21 mouse cellular contexts compared by ENCODE assay signal in the genomic region with DNA sequence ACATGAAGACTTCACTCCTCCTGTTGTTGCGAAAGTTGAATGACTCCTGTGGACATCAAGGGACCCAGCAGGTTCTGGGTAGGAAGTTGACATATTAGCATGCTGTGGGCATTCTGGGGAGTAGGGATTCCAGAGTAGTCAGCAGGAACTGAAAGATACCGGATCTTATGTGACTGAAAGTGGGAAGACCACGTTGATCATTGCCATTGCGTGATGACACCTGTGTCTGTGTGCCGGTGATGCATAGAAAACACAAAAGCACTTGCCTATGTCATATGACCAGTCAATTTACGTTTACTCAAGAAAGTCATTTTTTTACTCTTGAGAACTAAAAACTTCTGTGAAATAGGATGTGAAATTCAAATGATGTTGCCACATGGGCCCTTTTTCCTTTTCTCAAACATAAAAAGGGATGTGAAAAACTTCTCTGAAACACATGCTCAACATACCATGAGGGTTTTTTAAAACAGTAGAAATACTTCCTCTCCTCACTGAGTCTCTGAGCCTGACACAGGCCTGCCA.
DNase-seq lines count a peak whose midpoint lies in the region; ATAC-seq and TF ChIP-seq lines count a peak whose summit lies in the region.
"Had no signal": no experiment of that assay in that cellular context is flagged by ENCODE, and none has a peak within 500 bp of the region (broad histone marks: within the 10 kb centered on the region; RNA-seq: fewer than 3 reads in every experiment).

No protein-coding gene starts in this region.

- H3K4me2 ChIP-seq in heart, embryonic 12.5 days: no peak overlapping the region
- no peak overlapping the region for H3K4me2 ChIP-seq in stomach, embryonic 16.5 days (ENCODE audit: low read depth, low read length)
- H3K4me2 ChIP-seq: hindbrain, embryonic 15.5 days; intestine, embryonic 15.5 days; liver, embryonic 11.5 days; midbrain, embryonic 15.5 days had no signal

- H3K4me3 ChIP-seq in heart, embryonic 12.5 days: no peak overlapping the region
- H3K4me3 ChIP-seq in spleen, adult 2 months (ENCODE audit: extremely low read depth, insufficient read depth, insufficient read length): no peak overlapping the region
- H3K4me3 ChIP-seq in stomach, embryonic 16.5 days (replicated peaks; ENCODE audit: low read length): no peak overlapping the region
- H3K4me3 ChIP-seq: gastrocnemius, adult 2 months; hindbrain, embryonic 15.5 days; intestine, embryonic 15.5 days; limb, embryonic 10.5 days; midbrain, embryonic 15.5 days had no signal

- ATAC-seq in heart, embryonic 12.5 days (ENCODE audit: insufficient number of reproducible peaks, low FRiP score): no peak
- no peak for ATAC-seq in stomach, embryonic 16.5 days (ENCODE audit: insufficient read depth, low FRiP score)
- ATAC-seq: forebrain, postnatal 0 days; intestine, embryonic 15.5 days; midbrain, embryonic 15.5 days had no signal

- H3K9ac ChIP-seq in heart, embryonic 12.5 days: no peak overlapping the region
- H3K9ac ChIP-seq in stomach, embryonic 16.5 days (ENCODE audit: low read length): no peak overlapping the region
- H3K9ac ChIP-seq: forebrain, postnatal 0 days; hindbrain, embryonic 15.5 days; intestine, embryonic 15.5 days; midbrain, embryonic 15.5 days had no signal

- peak; percentile 7 to 8 for DNase-seq in heart, adult 18-20 months
- DNase-seq in spleen, adult 2 months (ENCODE audit: low read depth in 1 of 2, low spot score in 2 of 2): peak; percentile 32 to 76
- DNase-seq in spleen, postnatal 10 days (ENCODE audit: low spot score in 2 of 2): no peak
- peak; percentile 48 to 61 for DNase-seq in monocyte, adult 2 months (ENCODE audit: low read depth in 1 of 2, low spot score in 2 of 2)
- DNase-seq in cerebellum, postnatal 36 days: no peak
- no peak for DNase-seq in layer of hippocampus, postnatal 25 days (ENCODE audit: extremely low spot score in 1 of 2, low spot score in 1 of 2)
- DNase-seq: cerebellum, adult 9-11 months; forebrain, postnatal 0 days; gastrocnemius, adult 2 months; kidney, adult 9 months; kidney, postnatal 36 days; lung, adult 2 months; retina, postnatal 1 day; thymus, adult 2 months had no signal

- no peak for TF ChIP-seq POLR2A in spleen, adult 2 months (IDR thresholded peaks at IDR 0.05; ENCODE audit: low read depth, low read length)

- TF ChIP-seq CTCF in spleen, adult 2 months (IDR thresholded peaks at IDR 0.05; ENCODE audit: extremely low read depth, insufficient read depth, insufficient read length, insufficient replicate concordance): no peak

- no peaks in the 10 kb centered on the region for H3K36me3 ChIP-seq in heart, embryonic 12.5 days
- H3K36me3 ChIP-seq in spleen, adult 2 months (ENCODE audit: control insufficient read depth, insufficient read depth, low read length): no peaks in the 10 kb centered on the region
- H3K36me3 ChIP-seq in stomach, embryonic 16.5 days (ENCODE audit: control insufficient read depth, insufficient read depth, low read length): no peaks in the 10 kb centered on the region
- H3K36me3 ChIP-seq: hindbrain, embryonic 15.5 days; intestine, embryonic 15.5 days; limb, embryonic 10.5 days; midbrain, embryonic 15.5 days had no signal

- WGBS in heart, embryonic 12.5 days: 87% methylated on average over 6 of the region's 6 CpGs
- 34% methylated on average over 6 of the region's 6 CpGs for WGBS in spleen, adult 2 months
- WGBS in stomach, embryonic 16.5 days: 87% methylated on average over 6 of the region's 6 CpGs

- no peaks in the 10 kb centered on the region for H3K4me1 ChIP-seq in heart, embryonic 12.5 days (replicated peaks)
- H3K4me1 ChIP-seq in spleen, adult 2 months (ENCODE audit: control insufficient read depth, insufficient read depth, insufficient read length): peaks cover 20% of the 10 kb centered on the region; the same call in 1 of the 2 replicates
- H3K4me1 ChIP-seq in stomach, embryonic 16.5 days (ENCODE audit: control insufficient read depth, insufficient read depth, low read length): no peaks in the 10 kb centered on the region
- H3K4me1 ChIP-seq: hindbrain, embryonic 15.5 days; intestine, embryonic 15.5 days; limb, embryonic 10.5 days; midbrain, embryonic 15.5 days had no signal

- no peaks in the 10 kb centered on the region for H3K9me3 ChIP-seq in heart, embryonic 12.5 days (replicated peaks)
- no peaks in the 10 kb centered on the region for H3K9me3 ChIP-seq in stomach, embryonic 16.5 days (replicated peaks; ENCODE audit: control insufficient read depth, low read length)
- H3K9me3 ChIP-seq: hindbrain, embryonic 15.5 days; intestine, embryonic 15.5 days; limb, embryonic 10.5 days; midbrain, embryonic 15.5 days had no signal

- no peak overlapping the region for H3K27ac ChIP-seq in heart, embryonic 12.5 days (ENCODE audit: poor library complexity, severe bottlenecking)
- peak overlapping the region; percentile 81 for H3K27ac ChIP-seq in spleen, adult 2 months (ENCODE audit: insufficient read depth, low read length)
- peak overlapping the region; percentile 68; the same call in 1 of the 2 replicates for H3K27ac ChIP-seq in stomach, embryonic 16.5 days (ENCODE audit: low read length)
- H3K27ac ChIP-seq: gastrocnemius, adult 2 months; hindbrain, embryonic 15.5 days; intestine, embryonic 15.5 days; limb, embryonic 10.5 days; midbrain, embryonic 15.5 days had no signal

- no peaks in the 10 kb centered on the region for H3K27me3 ChIP-seq in heart, embryonic 12.5 days (replicated peaks)
- no peaks in the 10 kb centered on the region for H3K27me3 ChIP-seq in spleen, adult 2 months (ENCODE audit: control insufficient read depth, insufficient read depth, low read length)
- H3K27me3 ChIP-seq in stomach, embryonic 16.5 days (ENCODE audit: control insufficient read depth, insufficient read depth, low read length): no peaks in the 10 kb centered on the region
- H3K27me3 ChIP-seq: hindbrain, embryonic 15.5 days; intestine, embryonic 15.5 days; midbrain, embryonic 15.5 days had no signal

Comparison
In these comparisons a context has a peak if more than half of its experiments do, and no peak if none do; other contexts are left out.
1. DNase-seq: peak in heart, adult 18-20 months (2 of 2), spleen, adult 2 months (2 of 2) and monocyte, adult 2 months (2 of 2); none in spleen, postnatal 10 days (0 of 2), cerebellum, postnatal 36 days (0 of 2) and layer of hippocampus, postnatal 25 days (0 of 2).